In the genomic region with DNA sequence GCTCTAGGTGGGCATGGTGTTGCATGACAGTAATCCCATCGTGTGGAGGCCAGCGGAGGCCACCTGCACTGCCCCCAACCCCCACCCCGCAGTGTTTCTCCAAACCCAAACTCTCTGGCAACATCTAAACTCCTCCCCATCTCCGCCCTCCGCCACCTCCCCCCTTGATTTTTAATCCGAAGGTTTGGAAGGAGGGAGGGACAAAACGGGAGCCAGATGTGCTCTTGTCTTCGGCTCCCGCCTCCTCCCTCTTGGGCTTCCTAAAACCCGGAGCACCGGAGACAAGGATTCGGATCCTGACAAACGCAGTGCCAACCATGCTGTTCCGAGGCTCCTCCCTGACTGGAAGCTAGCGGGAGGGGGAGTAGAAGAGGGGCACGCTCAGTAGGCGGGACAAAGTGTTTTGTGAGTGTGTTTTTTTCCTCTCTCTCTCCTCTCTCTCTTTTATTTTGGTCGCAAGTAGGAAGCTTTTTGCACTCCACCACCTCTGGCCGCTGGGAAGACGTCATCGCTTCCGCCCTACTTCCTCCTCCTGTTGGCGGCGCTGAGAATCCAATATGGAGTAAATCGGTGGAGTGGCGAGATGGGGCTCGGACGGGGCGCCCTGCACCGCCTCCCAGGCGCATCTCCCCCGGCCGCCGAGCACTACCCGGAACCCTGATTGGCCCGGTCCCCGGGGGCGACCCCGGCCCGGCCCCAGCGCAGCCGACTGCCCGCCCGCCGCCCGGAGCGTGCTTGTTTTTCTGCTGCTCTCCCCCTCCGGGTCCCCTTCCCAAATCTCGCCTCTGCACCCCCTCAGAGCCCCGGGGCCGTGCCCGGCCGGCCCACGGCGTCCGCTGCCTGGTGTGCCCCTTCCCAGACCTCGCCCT, we compare ENCODE assay signal across 8 mouse cellular contexts. TPM values are rescaled to one million over a fixed set of nuclear protein-coding genes. Genes with fewer than 3 reads are reported as not detected.
A peak's percentile ranks its signal among the peaks of the same experiment; 100 is the strongest.
DNase-seq lines count a peak whose midpoint lies in the region; ATAC-seq and TF ChIP-seq lines count a peak whose summit lies in the region.

A gene (plus strand): TSS at position 488 of the 869 bp plus-strand sequence.

- ATAC-seq in Patski = peak; percentile 33
- ATAC-seq in hindbrain, embryonic 12.5 days (ENCODE audit: low FRiP score) = peak; percentile 39

- H3K4me2 ChIP-seq in hindbrain, embryonic 12.5 days (replicated peaks) = peak within 1 kb of the TSS; percentile 57

- peaks cover 17% of the 10 kb centered on the region for H3K4me1 ChIP-seq in hindbrain, embryonic 12.5 days

- POLR2A ChIA-PET in Patski (lab: Charles Lee) = interaction anchor here (0.6 to 0.8 kb wide), 3 partner anchors 71 to 187 kb away, joined by 3 to 6 read pairs (median 3); no protein-coding TSS in a partner anchor

- DNase-seq in Patski (ENCODE audit: low read depth, low spot score) = peak; percentile 72
- DNase-seq in cerebellum, postnatal 10 days = peak; percentile 90 to 91
- peak; percentile 88 to 90 for DNase-seq in frontal cortex, postnatal 10 days (ENCODE audit: low spot score in 2 of 2)
- DNase-seq in layer of hippocampus, postnatal 36 days = peak; percentile 86
- peak; percentile 94 for DNase-seq in lung, postnatal 36 days
- DNase-seq in retina, postnatal 1 day = peak; percentile 94
- DNase-seq in urinary bladder, adult 18-20 months (ENCODE audit: low spot score in 2 of 2) = peak; percentile 86 to 87

- WGBS in hindbrain, embryonic 12.5 days = 0% methylated on average over 57 of the region's 57 CpGs

- CTCF ChIA-PET in Patski (lab: Charles Lee) = interaction anchor here (0.5 to 1.3 kb wide), 2 partner anchors 89 to 148 kb away, joined by 3 to 4 read pairs; no protein-coding TSS in a partner anchor

- H3K27me3 ChIP-seq in Patski = no peaks in the 10 kb centered on the region
- no peaks in the 10 kb centered on the region for H3K27me3 ChIP-seq in hindbrain, embryonic 12.5 days

- H3K27ac ChIP-seq in hindbrain, embryonic 12.5 days = peak within 1 kb of the TSS; percentile 90

- no peak for TF ChIP-seq CTCF in Patski (IDR thresholded peaks at IDR 0.05)

- in situ Hi-C loops in Patski (cut with MboI; ENCODE audit: low pct_unique_long_range_greater_than_20kb) = loop anchor here (5.0 kb wide), 3 partner anchors 92 to 148 kb away; no protein-coding TSS in a partner anchor

- peak within 1 kb of the TSS; percentile 91 for H3K9ac ChIP-seq in hindbrain, embryonic 12.5 days

- H3K36me3 ChIP-seq in hindbrain, embryonic 12.5 days = no peaks in the 10 kb centered on the region

- no peaks in the 10 kb centered on the region for H3K9me3 ChIP-seq in hindbrain, embryonic 12.5 days (replicated peaks)

- peak within 1 kb of the TSS; percentile 88 for H3K4me3 ChIP-seq in hindbrain, embryonic 12.5 days

RNA-seq across cellular contexts. Expression of the gene that starts here (rescaled TPM):
- 37.4 TPM for polyA plus RNA-seq in Patski (2021)
- polyA plus RNA-seq in hindbrain, embryonic 12.5 days (2016; fragmentation: Nextera tagmentation; extraction: Ambion mirVana) = 6.8 and 7.8 TPM in 2 replicates
- 10 to 100 TPM; 94.2 to 95.2 TPM for total RNA-seq in layer of hippocampus, postnatal 36 days (2021)

Comparison
In these comparisons a context has a peak if more than half of its experiments do, and no peak if none do; other contexts are left out.
1. Peak in every context shown above with its lines: DNase-seq, ATAC-seq, H3K4me3 ChIP-seq and H3K27ac ChIP-seq.